Mouse (Mus musculus): ENCODE measurements around the gene Tmco3. TPM values are rescaled to one million over a fixed set of nuclear protein-coding genes. Genes with fewer than 3 reads are reported as not detected.

Tmco3 gene
- 10 to 100 TPM; 44.0 to 48.5 TPM for total RNA-seq (2023)

GRCm38 (mm10) chr8:13287692-13288623 lies at the start of gene Tmco3, which contains the start of gene Dcun1d2:
Tmco3 (plus strand) TSS chr8:13288190.
Dcun1d2 (minus strand) TSS chr8:13288131.

GRCm38 (mm10) chr8:13254019-13254418 lies 34.0 kb upstream of the Tmco3 start, which contains the start of gene Adprhl1:
Adprhl1 (minus strand) TSS chr8:13254162.

GRCm38 (mm10) chr8:13338255-13338860 lies 50.4 kb downstream of the Tmco3 start, which contains the start of gene Tfdp1:
Tfdp1 (plus strand) TSS chr8:13338751.

Other genes starting within 250 kb of the Tmco3 start
- under 1 TPM in 1 of 2 experiments, not detected in 1; 0.18 TPM for gene Proz, start 227.3 kb upstream of the Tmco3 start, total RNA-seq (2023)
- 10 to 100 TPM; 21.5 to 24.8 TPM for gene Pcid2, start 182.7 kb upstream of the Tmco3 start, total RNA-seq (2023)
- 10 to 100 TPM; 40.5 to 45.0 TPM for gene Cul4a, start 182.6 kb upstream of the Tmco3 start, total RNA-seq (2023)
- gene Lamp1, start 129.0 kb upstream of the Tmco3 start, total RNA-seq (2023) = 100 to 1,000 TPM; 295 to 392 TPM
- under 1 TPM; 0.26 to 0.36 TPM for gene Grtp1, start 87.6 kb upstream of the Tmco3 start, total RNA-seq (2023)
- not detected for gene Adprhl1, start 34.0 kb upstream of the Tmco3 start, total RNA-seq (2023)
- 1 to 10 TPM; 9.3 to 10.0 TPM for gene Dcun1d2, start 59 bp upstream of the Tmco3 start, total RNA-seq (2023)
- gene Tfdp1, start 50.6 kb downstream of the Tmco3 start, total RNA-seq (2023) = 100 to 1,000 TPM; 172 to 199 TPM
- under 1 TPM in 1 of 2 experiments, not detected in 1; 0.71 TPM for gene Atp4b, start 108.6 kb downstream of the Tmco3 start, total RNA-seq (2023)
- gene Grk1, start 116.9 kb downstream of the Tmco3 start, total RNA-seq (2023) = under 1 TPM; 0.09 TPM
- not detected for gene Tmem255b, start 147.0 kb downstream of the Tmco3 start, total RNA-seq (2023)
- 1 to 10 TPM in 1 of 2 experiments, under 1 TPM in 1; 0.67 to 1.2 TPM for gene Gas6, start 206.3 kb downstream of the Tmco3 start, total RNA-seq (2023)

Data from neutrophil, adult 59 days (primary cell).